Mouse (Mus musculus): ENCODE results near the gene Clec2i. TPM values are rescaled to one million over a fixed set of nuclear protein-coding genes. Genes with fewer than 3 reads are reported as not detected.

Gene Clec2i
- total and polyA plus RNA-seq, 3 experiments, result not detected

GRCm38 (mm10) chr6:128845319-128845979, 41.9 kb upstream of the Clec2i start:
- Histone ChIP-seq H3K4me3 (ENCODE audit: control insufficient read depth in 1 of 2, insufficient read depth in 1 of 2, low read depth in 2 of 2, low read length in 2 of 2) (peak overlapping the region; percentile 51 to 83), H3K9ac (ENCODE audit: control insufficient read depth, low read depth, low read length, poor library complexity, severe bottlenecking) (peak overlapping the region; percentile 56), H3K79me2 (ENCODE audit: control insufficient read depth, insufficient read depth, low read length, poor library complexity) (no peaks in the 10 kb centered on the region; the same call in 1 of the 2 replicates), H3K9me3 (replicated peaks; ENCODE audit: insufficient read depth, low read length) (no peaks in the 10 kb centered on the region), H3K36me3 (ENCODE audit: control insufficient read depth in 1 of 2, insufficient read depth in 2 of 2, low read length in 2 of 2) (peaks cover 0 to 15% of the 10 kb centered on the region in 2 experiments; a peak in 2 of 4 replicates), H3K27ac (ENCODE audit: control insufficient read depth, low read depth, low read length) (peak overlapping the region; percentile 80), H3K27me3 (ENCODE audit: control insufficient read depth in 1 of 2, insufficient read depth in 2 of 2, low read length in 2 of 2) (no peaks in the 10 kb centered on the region), H3K4me1 (ENCODE audit: control insufficient read depth in 1 of 2, insufficient read depth in 2 of 2, low read length in 2 of 2) (peaks cover 4 to 20% of the 10 kb centered on the region in 2 experiments; a peak in 3 of 4 replicates)
- DNase-seq (ENCODE audit: low read depth, low spot score), result peak; percentile 94
- TF ChIP-seq EP300 (IDR thresholded peaks at IDR 0.05; ENCODE audit: low read depth in 1 of 2, low read length in 2 of 2) (peak; percentile 46 to 80; a peak in 3 of 4 replicates), KAT2A (conservative IDR thresholded peaks at IDR 0.05; ENCODE audit: low read depth, low read length) (peak; percentile 14; the same call in 1 of the 2 replicates), MYB (IDR thresholded peaks at IDR 0.05; ENCODE audit: low read depth, low read length) (peak; percentile 27; the same call in 1 of the 2 replicates), ZMIZ1 (IDR thresholded peaks at IDR 0.05; ENCODE audit: low read depth, low read length) (peak; percentile 43; the same call in 1 of the 2 replicates), TBP (IDR thresholded peaks at IDR 0.05; ENCODE audit: low read depth, low read length) (peak; percentile 58; the same call in 1 of the 2 replicates), NRF1 (IDR thresholded peaks at IDR 0.05; ENCODE audit: insufficient read depth, low read depth, low read length, poor library complexity, severe bottlenecking) (no peak), POLR2AphosphoS2 (IDR thresholded peaks at IDR 0.05; ENCODE audit: low read length) (no peak), MYC (IDR thresholded peaks at IDR 0.05; ENCODE audit: low read depth, low read length) (no peak), JUND (IDR thresholded peaks at IDR 0.05; ENCODE audit: low read depth, low read length) (no peak), USF1 (IDR thresholded peaks at IDR 0.05; ENCODE audit: low read depth, low read length) (no peak), MAFK (IDR thresholded peaks at IDR 0.05; ENCODE audit: borderline replicate concordance, low read depth, low read length) (no peak), SIN3A (IDR thresholded peaks at IDR 0.05; ENCODE audit: low read length) (peak; percentile 82), BHLHE40 (IDR thresholded peaks at IDR 0.05; ENCODE audit: borderline replicate concordance, low read depth, low read length) (0 out of 2 replicates have a peak, but pooled peaks have one; percentile 45), POLR2AphosphoS5 (IDR thresholded peaks at IDR 0.05; ENCODE audit: borderline replicate concordance, low read depth, low read length) (no peak), TAL1 (IDR thresholded peaks at IDR 0.05; ENCODE audit: low read length) (peak; percentile 79), TCF12 (IDR thresholded peaks at IDR 0.05; ENCODE audit: low read depth, low read length) (peak; percentile 73), USF2 (IDR thresholded peaks at IDR 0.05; ENCODE audit: borderline replicate concordance in 1 of 2, insufficient read depth in 1 of 2, low read depth in 1 of 2, low read length in 2 of 2) (no peak), SMC3 (IDR thresholded peaks at IDR 0.05; ENCODE audit: low read depth, low read length) (peak; percentile 72), HCFC1 (IDR thresholded peaks at IDR 0.05; ENCODE audit: low read depth, low read length) (0 out of 2 replicates have a peak, but pooled peaks have one; percentile 48), E2F4 (IDR thresholded peaks at IDR 0.05; ENCODE audit: borderline replicate concordance, low read depth, low read length) (no peak), RAD21 (IDR thresholded peaks at IDR 0.05; ENCODE audit: low read depth, low read length) (peak; percentile 26), POLR2A (IDR thresholded peaks at IDR 0.05; ENCODE audit: control insufficient read depth in 1 of 2, insufficient read depth in 1 of 2, low read depth in 1 of 2, low read length in 2 of 2, poor library complexity in 1 of 2) (peak in 1 of 2 experiments; percentile 47; a peak in 1 of 4 replicates), ZC3H11A (IDR thresholded peaks at IDR 0.05; ENCODE audit: low read depth, low read length) (peak; percentile 43; the same call in 1 of the 2 replicates), GABPA (IDR thresholded peaks at IDR 0.05; ENCODE audit: low read depth, low read length) (0 out of 2 replicates have a peak, but pooled peaks have one; percentile 32), ZNF384 (IDR thresholded peaks at IDR 0.05; ENCODE audit: low read depth, low read length) (no peak), NELFE (IDR thresholded peaks at IDR 0.05; ENCODE audit: low read depth, low read length) (peak; percentile 62), MXI1 (IDR thresholded peaks at IDR 0.05; ENCODE audit: low read depth, low read length) (peak; percentile 77), ELF1 (IDR thresholded peaks at IDR 0.05; ENCODE audit: low read depth, low read length) (peak; percentile 60), ETS1 (IDR thresholded peaks at IDR 0.05; ENCODE audit: low read depth, low read length) (peak; percentile 79), MEF2A (IDR thresholded peaks at IDR 0.05; ENCODE audit: extremely low read depth, insufficient replicate concordance, low read depth, low read length, poor library complexity, severe bottlenecking) (no peak), ZKSCAN1 (IDR thresholded peaks at IDR 0.05; ENCODE audit: low read depth, low read length) (no peak), CTCF (IDR thresholded peaks at IDR 0.05 in 2 of 3, conservative IDR thresholded peaks at IDR 0.05 in 1 of 3; ENCODE audit: control insufficient read depth in 1 of 3, insufficient read depth in 1 of 3, low read depth in 2 of 3, low read length in 3 of 3, poor library complexity in 1 of 3, severe bottlenecking in 1 of 3) (peak; percentile 94 to 100 (median 95)), UBTF (IDR thresholded peaks at IDR 0.05; ENCODE audit: borderline replicate concordance, insufficient read depth, low read depth, low read length) (no peak), MAX (IDR thresholded peaks at IDR 0.05; ENCODE audit: low read length) (peak; percentile 59; the same call in 1 of the 2 replicates), CHD1 (IDR thresholded peaks at IDR 0.05; ENCODE audit: low read depth, low read length) (0 out of 2 replicates have a peak, but pooled peaks have one; percentile 59)
